Mouse (Mus musculus): ENCODE results near the gene Zfp101.

The Zfp101 gene

GRCm38 (mm10) chr17:33394182-33395034 lies at the start of gene Zfp101:
Gene Zfp101, minus strand, starts transcription at chr17:33394641.
- peak; percentile 83 to 88 for DNase-seq (ENCODE audit: low spot score in 2 of 2)

- DNase-seq (ENCODE audit: low spot score in 2 of 2) = no peak
Observed at GRCm38 (mm10) chr17:33441159-33441558, 46.7 kb upstream of the Zfp101 start.

- DNase-seq (ENCODE audit: low spot score in 2 of 2) = no peak
Observed at GRCm38 (mm10) chr17:33439922-33440321, 45.5 kb upstream of the Zfp101 start.

GRCm38 (mm10) chr17:33439148-33439547 lies 44.7 kb upstream of the Zfp101 start:
- DNase-seq (ENCODE audit: low spot score in 2 of 2) = peak; percentile 68 to 74

- DNase-seq (ENCODE audit: low spot score in 2 of 2) = no peak
Observed at GRCm38 (mm10) chr17:33432019-33432946, 37.8 kb upstream of the Zfp101 start, which contains the start of gene Actl9. Gene Actl9, plus strand, starts transcription at chr17:33432896.

DNA sequence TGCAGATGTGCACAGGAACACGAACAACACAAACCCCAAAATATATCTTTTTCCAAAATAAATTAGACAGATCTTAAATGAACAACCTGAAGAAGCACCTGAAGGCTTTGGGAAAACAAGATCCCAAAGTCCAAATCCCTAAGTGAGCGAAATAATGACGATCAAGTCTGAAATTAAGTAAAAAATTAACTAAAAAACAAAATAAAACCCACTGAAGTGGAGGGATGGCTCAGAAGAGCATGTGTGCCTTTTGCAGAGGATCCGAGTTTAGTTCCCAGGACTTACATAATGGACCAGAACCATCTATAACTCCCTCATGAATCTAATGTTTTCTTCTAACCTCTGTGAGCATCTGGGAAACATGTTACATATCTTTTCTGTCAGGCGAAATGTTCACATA lies 2.2 kb downstream of the Zfp101 start:
- DNase-seq (ENCODE audit: low spot score in 2 of 2) = no peak

DNA sequence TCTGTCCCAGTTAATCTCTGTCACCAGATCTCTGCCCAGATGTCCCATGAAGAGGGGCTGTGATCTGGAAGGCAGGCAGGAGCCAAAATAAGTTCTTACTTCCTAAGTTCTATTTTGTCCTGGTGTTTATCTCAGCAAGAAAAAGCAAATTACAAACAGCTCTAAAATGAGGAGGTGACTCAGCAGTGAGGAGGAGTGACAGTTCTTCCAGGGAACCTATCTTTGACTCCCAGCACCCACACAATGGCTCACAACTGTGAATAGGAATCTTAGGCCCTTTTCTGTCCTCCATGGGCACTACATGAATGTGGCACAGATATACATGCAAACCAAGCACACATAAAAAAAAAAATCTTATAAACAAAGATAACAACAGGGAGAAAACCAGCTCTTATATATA lies 8.7 kb downstream of the Zfp101 start:
- no peak for DNase-seq (ENCODE audit: low spot score in 2 of 2)

GRCm38 (mm10) chr17:33372795-33373194 lies 21.6 kb downstream of the Zfp101 start:
- DNase-seq (ENCODE audit: low spot score in 2 of 2) = no peak

DNA sequence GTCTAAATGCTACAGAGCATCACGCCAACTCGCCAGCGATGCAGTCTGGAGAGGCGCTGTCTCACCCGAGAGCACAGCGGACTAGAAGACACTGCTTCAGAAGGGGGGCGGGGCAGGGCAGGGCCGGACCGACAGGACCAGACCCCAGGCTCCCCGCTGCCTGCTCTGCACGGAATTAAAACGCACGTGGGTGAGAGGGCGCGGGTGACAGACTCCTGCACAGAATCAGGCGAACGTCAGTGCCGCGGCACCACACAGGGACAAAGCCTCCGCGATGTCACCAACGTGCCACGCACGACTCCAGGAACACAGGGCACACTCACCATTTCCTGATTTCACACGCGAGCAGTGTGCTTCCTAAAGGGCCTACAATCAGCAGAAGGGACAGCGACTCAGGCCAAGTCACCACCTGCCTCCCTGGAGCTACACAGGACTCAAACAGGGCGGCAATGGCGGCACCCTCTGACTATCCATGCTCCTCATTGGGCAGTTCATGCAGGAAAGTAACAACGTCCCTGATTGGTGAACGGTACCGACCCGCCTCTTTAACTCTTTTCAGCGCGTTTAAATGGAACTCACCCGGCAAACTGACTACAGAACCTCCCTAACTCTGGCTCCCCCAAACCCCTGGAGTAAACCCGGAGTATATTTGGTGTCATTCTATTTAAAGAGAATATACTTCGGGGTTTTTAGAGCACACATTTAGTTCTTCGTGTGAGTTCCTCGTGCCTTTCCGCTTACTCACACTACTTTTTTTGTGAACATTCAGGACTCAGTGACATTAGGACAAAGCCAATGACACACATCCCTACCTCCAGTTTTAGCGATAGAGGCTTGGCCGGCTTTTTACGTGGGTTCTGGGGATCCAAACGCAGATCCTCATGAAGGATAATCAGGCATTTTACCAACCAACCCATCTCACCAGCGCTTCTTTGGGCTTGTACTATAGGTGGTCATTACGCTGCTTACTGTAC lies 35.7 kb downstream of the Zfp101 start, which contains the start of gene Zfp81:
TSS of gene Zfp81 (minus strand) at position 468 of the 974 bp plus-strand sequence.
- peak; percentile 79 to 84 for DNase-seq (ENCODE audit: low spot score in 2 of 2)

GRCm38 (mm10) chr17:33352981-33353380 lies 41.5 kb downstream of the Zfp101 start:
- no peak for DNase-seq (ENCODE audit: low spot score in 2 of 2)

All from natural killer cell, adult 2 months (primary cell).